ENCODE assay signal across 8 mouse cellular contexts in the genomic region with DNA sequence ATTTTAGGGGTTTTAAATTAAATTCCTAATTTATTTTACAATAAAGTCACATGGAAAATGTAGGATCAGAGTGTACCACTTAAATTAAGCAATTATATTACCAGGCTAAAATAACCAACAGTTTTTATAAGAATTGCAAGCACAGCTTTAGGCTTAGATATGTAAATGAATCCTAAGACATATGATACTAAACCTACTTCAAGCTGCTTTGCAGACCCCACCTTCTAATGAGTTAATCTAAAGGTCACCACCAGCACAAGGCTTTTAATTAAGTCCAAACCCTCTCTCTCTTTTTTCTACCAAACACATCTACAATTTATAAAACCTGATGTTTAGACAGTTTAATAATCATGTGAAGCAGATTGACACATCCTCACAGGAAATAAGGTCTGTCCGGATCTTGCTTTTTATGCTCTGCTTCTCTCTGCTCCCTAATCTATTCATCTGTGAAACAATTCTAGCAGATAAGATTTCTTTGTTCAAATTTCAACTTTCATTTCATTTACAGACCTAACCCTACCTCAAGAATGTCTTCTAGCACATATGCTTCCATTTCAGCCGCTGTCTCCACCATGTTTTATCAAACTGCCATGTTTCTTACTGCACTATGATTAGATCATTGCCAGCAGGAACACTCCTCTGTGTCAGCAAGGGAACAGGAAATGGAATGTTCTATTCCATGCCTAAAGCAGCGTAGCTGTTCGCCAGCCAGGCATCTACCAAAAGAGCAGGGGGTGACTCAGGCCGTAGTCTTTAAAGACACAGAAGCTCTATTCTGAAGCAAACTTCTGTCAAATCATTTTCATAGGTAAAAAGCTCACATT. TPM values are rescaled to one million over a fixed set of nuclear protein-coding genes. Genes with fewer than 3 reads are reported as not detected.
DNase-seq lines count a peak whose midpoint lies in the region; ATAC-seq lines count a peak whose summit lies in the region.

No protein-coding gene starts in this region.

- DNase-seq in urinary bladder, postnatal 25 days (ENCODE audit: low spot score) = peak; percentile 22
- DNase-seq in urinary bladder, adult 2 months (ENCODE audit: low spot score) = no peak
- peak; percentile 47 for DNase-seq in embryonic facial prominence, embryonic 10.5 days (ENCODE audit: low spot score)
- DNase-seq in heart, adult 18-20 months = peak; percentile 82 to 87
- DNase-seq in left cerebral cortex, postnatal 10 days (ENCODE audit: extremely low spot score in 1 of 2, low spot score in 2 of 2) = peak; percentile 67 to 71
- peak; percentile 83 to 87 for DNase-seq in right cerebral cortex, postnatal 10 days (ENCODE audit: low spot score in 2 of 2)

- WGBS in embryonic facial prominence, embryonic 10.5 days = 33% methylated on average over 5 of the region's 5 CpGs
- WGBS in intestine, embryonic 16.5 days = 31% methylated on average over 5 of the region's 5 CpGs
- 0% methylated on average over 5 of the region's 5 CpGs for WGBS in macrophage (ENCODE audit: missing documents)

- no peak overlapping the region for H3K27ac ChIP-seq in embryonic facial prominence, embryonic 10.5 days (replicated peaks)
- H3K27ac ChIP-seq in intestine, embryonic 16.5 days (ENCODE audit: low read length) = no peak overlapping the region
- H3K27ac ChIP-seq in macrophage = peak overlapping the region; percentile 74

- H3K36me3 ChIP-seq in embryonic facial prominence, embryonic 10.5 days (replicated peaks) = no peaks in the 10 kb centered on the region
- no peaks in the 10 kb centered on the region for H3K36me3 ChIP-seq in intestine, embryonic 16.5 days (ENCODE audit: control insufficient read depth, insufficient read depth, low read length)
- H3K36me3 ChIP-seq in macrophage (ENCODE audit: inconsistent target) = no peaks in the 10 kb centered on the region

- ATAC-seq in intestine, embryonic 16.5 days = peak; percentile 90

- no peaks in the 10 kb centered on the region for H3K9me3 ChIP-seq in embryonic facial prominence, embryonic 10.5 days
- no peaks in the 10 kb centered on the region for H3K9me3 ChIP-seq in intestine, embryonic 16.5 days (ENCODE audit: control insufficient read depth, low read length)

- peaks cover 100% of the 10 kb centered on the region for H3K79me2 ChIP-seq in macrophage (ENCODE audit: inconsistent target)

- peaks cover 28% of the 10 kb centered on the region for H3K4me1 ChIP-seq in embryonic facial prominence, embryonic 10.5 days
- peaks cover 12% of the 10 kb centered on the region for H3K4me1 ChIP-seq in intestine, embryonic 16.5 days (ENCODE audit: control insufficient read depth, insufficient read depth, low read length)

- intact Hi-C loops in left cerebral cortex, postnatal 10 days (cut with DNase I) = no loop called here

- 0 out of 2 replicates have a peak overlapping the region, but pooled peaks have one; percentile 17 for H3K4me2 ChIP-seq in intestine, embryonic 16.5 days (ENCODE audit: low read depth, low read length)

- no peak overlapping the region for H3K9ac ChIP-seq in intestine, embryonic 16.5 days (ENCODE audit: low read depth, low read length)

- no peaks in the 10 kb centered on the region for H3K27me3 ChIP-seq in embryonic facial prominence, embryonic 10.5 days (replicated peaks; ENCODE audit: low read depth, poor library complexity, severe bottlenecking)
- no peaks in the 10 kb centered on the region for H3K27me3 ChIP-seq in intestine, embryonic 16.5 days (replicated peaks; ENCODE audit: control insufficient read depth, insufficient read depth, low read length)

- H3K4me3 ChIP-seq in embryonic facial prominence, embryonic 10.5 days = peak overlapping the region; percentile 30
- H3K4me3 ChIP-seq in intestine, embryonic 16.5 days (ENCODE audit: low read length) = peak overlapping the region; percentile 12; the same call in 1 of the 2 replicates
- peak overlapping the region; percentile 61 for H3K4me3 ChIP-seq in macrophage (ENCODE audit: inconsistent target)

RNA-seq across cellular contexts. Expression of gene Ankrd17, which starts 27.0 kb away (rescaled TPM):
- 33.5 and 41.5 TPM in 2 replicates for polyA plus RNA-seq in urinary bladder, adult 2 months (2012; rRNA removed)
- 26.3 and 26.8 TPM in 2 replicates for polyA plus RNA-seq in embryonic facial prominence, embryonic 10.5 days (2016; fragmentation: Nextera tagmentation; extraction: Ambion mirVana)
- total RNA-seq in heart, adult 18-20 months (2021) = 10 to 100 TPM; 61.8 to 67.9 TPM
- polyA plus RNA-seq in intestine, embryonic 16.5 days (2015; fragmentation: Nextera tagmentation; extraction: Ambion mirVana) = 16.1 and 17.8 TPM in 2 replicates
- 100 to 1,000 TPM; 108 TPM for total RNA-seq in left cerebral cortex, postnatal 10 days (2021)
- total RNA-seq in macrophage (2018; cell fraction: chromatin; rRNA removed) = 1,000 to 10,000 TPM in 1 of 26 experiments, 100 to 1,000 TPM in 25; 368 to 1,063 (median 457) TPM
- 10 to 100 TPM; 60.1 to 93.7 (median 70.4) TPM for total RNA-seq in macrophage (2018; cell fraction: cytosol; rRNA removed)
- 100 to 1,000 TPM; 188 to 898 (median 254) TPM for total RNA-seq in macrophage (2018; cell fraction: nucleus; rRNA removed)
- polyA plus RNA-seq in macrophage (2018) = 35.4 to 87.9 TPM (median 48.7 TPM) in 3 replicates

RNA-seq across cellular contexts. Expression of gene Gm9958, which starts 27.7 kb away (rescaled TPM):
- 3.0 and 3.3 TPM in 2 replicates for polyA plus RNA-seq in urinary bladder, adult 2 months (2012; rRNA removed)
- polyA plus RNA-seq in embryonic facial prominence, embryonic 10.5 days (2016; fragmentation: Nextera tagmentation; extraction: Ambion mirVana) = 5.2 and 5.3 TPM in 2 replicates
- under 1 TPM; 0.55 to 0.67 TPM for total RNA-seq in heart, adult 18-20 months (2021)
- polyA plus RNA-seq in intestine, embryonic 16.5 days (2015; fragmentation: Nextera tagmentation; extraction: Ambion mirVana) = 5.2 and 6.3 TPM in 2 replicates
- total RNA-seq in left cerebral cortex, postnatal 10 days (2021) = 1 to 10 TPM; 1.1 to 1.3 TPM
- total RNA-seq in macrophage (2018; cell fraction: chromatin; rRNA removed) = 1 to 10 TPM in 20 of 26 experiments, under 1 TPM in 4, not detected in 2; 0.66 to 8.4 (median 3.4) TPM
- 1 to 10 TPM in 1 of 26 experiments, under 1 TPM in 23, not detected in 2; 0.09 to 2.0 (median 0.33) TPM for total RNA-seq in macrophage (2018; cell fraction: cytosol; rRNA removed)
- 10 to 100 TPM in 3 of 26 experiments, 1 to 10 TPM in 21, under 1 TPM in 2; 0.85 to 14.6 (median 4.3) TPM for total RNA-seq in macrophage (2018; cell fraction: nucleus; rRNA removed)
- polyA plus RNA-seq in macrophage (2018) = 0.74 to 1.5 TPM (median 1.4 TPM) in 3 replicates
